Mouse (Mus musculus) embryo, embryonic 11.5 days (tissue): Measurements from ENCODE around the gene Arxes2.
"Not testable (repeated sequence)": the region's sequence is repeated elsewhere in the genome, so short reads cannot be mapped to it uniquely, and the experiment has no call there.

Experiments
- DNase-seq: peaks from one replicate; pipeline ENCODE4 v3.0.0-alpha.2; 2012; ENCODE audit warnings: low read depth, low spot score

The Arxes2 gene

DNA sequence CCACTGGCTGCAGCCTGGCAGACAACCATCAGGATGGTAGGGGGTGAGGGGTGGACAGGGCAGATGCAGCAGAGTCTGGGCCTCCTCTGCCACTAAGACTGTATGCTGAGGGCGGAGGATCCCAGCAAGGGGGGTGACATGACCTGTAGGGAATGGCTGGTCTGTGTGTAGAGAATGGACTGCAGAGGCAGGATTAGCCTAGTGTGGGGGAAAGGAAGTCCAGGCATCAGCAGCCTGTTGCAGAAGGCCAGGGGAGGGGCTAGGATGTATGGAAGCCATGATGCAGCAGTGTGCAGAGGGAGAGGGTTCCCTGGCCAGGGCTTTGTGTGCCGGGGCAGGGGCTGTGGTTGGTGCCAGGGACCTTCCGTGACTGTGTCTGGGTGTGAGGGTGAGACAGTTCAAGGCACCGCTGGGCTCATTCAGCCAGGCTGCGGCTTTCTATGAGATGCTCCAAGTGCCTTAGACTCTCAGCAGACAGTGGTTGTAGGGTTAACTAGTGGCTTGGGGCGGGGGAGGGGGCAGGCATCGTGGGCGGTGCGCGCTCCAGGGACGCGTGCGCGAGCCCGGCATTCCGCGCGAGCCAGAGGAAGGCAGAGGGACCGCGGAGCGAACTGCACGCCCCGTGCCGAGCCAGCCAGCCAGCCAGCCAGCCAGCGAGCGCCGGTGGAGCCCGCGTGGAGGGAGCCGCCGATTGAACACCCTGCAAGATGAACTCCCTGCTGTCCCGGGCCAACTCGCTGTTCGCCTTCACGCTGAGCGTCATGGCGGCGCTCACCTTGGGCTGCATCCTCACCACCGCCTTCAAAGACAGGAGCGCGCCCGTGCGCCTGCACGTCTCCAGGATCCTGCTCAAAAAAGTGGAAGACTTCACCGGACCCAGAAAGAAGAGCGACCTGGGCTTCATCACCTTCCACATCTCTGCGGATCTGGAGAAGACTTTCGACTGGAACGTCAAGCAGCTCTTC lies 39.5 kb downstream of the Arxes2 start, which contains the start of gene Arxes1:
Gene Arxes1, plus strand, starts transcription at position 569 of the 965 bp plus-strand sequence.
- DNase-seq, result not testable (repeated sequence)

DNA sequence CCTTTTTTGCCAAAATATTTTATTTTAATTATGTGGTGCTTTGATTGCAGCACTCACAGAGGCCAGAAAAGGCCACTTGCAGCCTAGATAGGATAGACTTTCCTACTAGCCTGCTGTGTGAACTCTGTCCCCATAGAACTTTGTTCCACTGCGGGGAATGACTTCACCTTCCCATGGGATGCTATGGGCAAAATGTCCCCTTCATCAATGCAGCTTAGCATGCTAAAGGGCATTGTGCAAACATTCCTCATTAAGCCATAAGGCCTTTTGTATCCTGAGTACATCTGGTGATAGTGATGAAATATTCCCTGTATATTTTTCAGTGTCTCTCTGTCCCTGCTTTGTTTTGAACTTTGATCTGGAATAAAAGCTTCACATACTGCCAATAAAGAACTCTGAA lies 50.1 kb downstream of the Arxes2 start:
- no peak for DNase-seq
